Mouse (Mus musculus) C2C12 (cell line): ENCODE measurements around the gene Dagla.

Experiments
- CEBPB ChIP-seq: IDR thresholded peaks from one replicate; pipeline ENCODE4 v1.6.1; 2011; ENCODE audit warnings: low read depth, mild to moderate bottlenecking, control low read depth, moderate library complexity
- CTCF ChIP-seq: IDR thresholded peaks from one replicate; pipeline ENCODE4 v1.5.1; 2011; ENCODE audit not compliant: control insufficient read depth, insufficient read depth, insufficient read length
- MAX ChIP-seq: IDR thresholded peaks from one replicate; pipeline ENCODE4 v1.6.1; 2011; ENCODE audit warnings: mild to moderate bottlenecking, control low read depth
- MYOD1 ChIP-seq: IDR thresholded peaks from one replicate; pipeline ENCODE4 v1.6.1; 2011; ENCODE audit warnings: low read depth; ENCODE audit not compliant: control insufficient read depth, insufficient read length
- USF1 ChIP-seq: IDR thresholded peaks from one replicate; pipeline ENCODE4 v1.6.1; 2011; ENCODE audit warnings: low read depth, mild to moderate bottlenecking, control low read depth, moderate library complexity

DNA sequence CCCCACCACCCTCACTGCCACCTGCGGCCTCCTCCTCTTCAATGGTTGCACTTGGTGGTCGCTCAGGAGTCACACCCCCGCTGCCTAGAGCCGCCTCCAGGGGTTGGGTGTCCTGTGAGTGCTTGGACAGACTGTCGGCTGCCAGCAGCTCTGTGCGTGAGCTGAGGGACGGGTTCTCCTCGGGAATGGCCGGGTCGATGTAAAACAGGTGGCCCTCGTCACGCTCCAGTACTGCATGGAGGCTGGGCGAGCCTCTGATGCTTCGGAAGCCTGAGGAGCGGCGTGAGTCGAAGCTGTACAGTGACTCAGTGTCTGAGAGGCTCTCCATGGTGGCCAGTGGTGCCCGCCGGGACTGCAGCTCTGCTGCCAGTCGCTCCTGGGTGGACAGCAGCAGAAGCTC is 56.5 kb downstream of the Dagla start:
- TF ChIP-seq CTCF (no peak), CEBPB (no peak), MAX (no peak), USF1 (no peak), MYOD1 (no peak)
